Mouse (Mus musculus) stomach, embryonic 14.5 days (tissue): ENCODE data around the gene Cdh13. TPM values are rescaled to one million over a fixed set of nuclear protein-coding genes. Genes with fewer than 3 reads are reported as not detected.

ENCODE experiments used
- ATAC-seq: fragments of 200-750 bp; cut with Nextera tagmentation; 2 replicates; pipeline ENCODE4 v1.8.0; 2017; ENCODE audit warnings: low read depth, moderate TSS enrichment; ENCODE audit not compliant: insufficient number of reproducible peaks, insufficient read depth, low FRiP score
- H3K27ac ChIP-seq: fragments of 300-500 bp; sonication (generic); 2 replicates; pipeline ENCODE4 v1.5.1; 2014; ENCODE audit warnings: mild to moderate bottlenecking, low read length, moderate library complexity, mixed read lengths
- H3K27me3 ChIP-seq: fragments of 300-500 bp; sonication (generic); 2 replicates; pipeline ENCODE4 v1.6.1; 2014; ENCODE audit warnings: low read length, control low read depth, mixed read lengths; ENCODE audit not compliant: control insufficient read depth, insufficient read depth
- H3K36me3 ChIP-seq: fragments of 300-500 bp; sonication (generic); 2 replicates; pipeline ENCODE4 v1.6.1; 2014; ENCODE audit warnings: mild to moderate bottlenecking, control low read depth, low read length, moderate library complexity, mixed read lengths; ENCODE audit not compliant: control insufficient read depth, insufficient read depth
- H3K4me1 ChIP-seq: fragments of 300-500 bp; sonication (generic); 2 replicates; pipeline ENCODE4 v1.6.1; 2014; ENCODE audit warnings: low read length, control low read depth, mixed read lengths; ENCODE audit not compliant: control insufficient read depth, insufficient read depth
- H3K4me2 ChIP-seq: fragments of 300-500 bp; sonication (generic); replicated peaks from 2 replicates; pipeline ENCODE4 v1.6.1; 2014; ENCODE audit warnings: low read depth, low read length, control low read depth
- H3K4me3 ChIP-seq: fragments of 300-500 bp; sonication (generic); 2 replicates; pipeline ENCODE4 v1.5.1; 2014; ENCODE audit warnings: low read depth, low read length, control low read depth
- H3K9ac ChIP-seq: fragments of 300-500 bp; sonication (generic); replicated peaks from 2 replicates; pipeline ENCODE4 v1.6.1; 2014; ENCODE audit warnings: low read depth, mild to moderate bottlenecking, control low read depth, low read length, moderate library complexity, mixed read lengths
- H3K9me3 ChIP-seq: fragments of 300-500 bp; sonication (generic); 2 replicates; pipeline ENCODE4 v1.6.1; 2016; ENCODE audit warnings: low read depth, low read length, control low read depth; ENCODE audit not compliant: control insufficient read depth
- WGBS: fragments of 180-500 bp; shearing (Covaris S2); extraction: QIAGEN DNeasy Blood & Tissue Kit; methylation state at CpG from one replicate; pipeline ENCODE4 v1.1.7; 2014; 5-methylcytosine and 5-hydroxymethylcytosine counted together
- polyA plus RNA-seq: library from polyadenylated mRNA; unstranded; fragments of >200 nt; fragmentation: Nextera tagmentation; extraction: Ambion mirVana; gene quantifications from 2 replicates; pipeline ENCODE4 v1.2.1, GENCODE M21; 2014

Gene Cdh13
- polyA plus RNA-seq, 1 experiment from 2014 or later: 17.6 TPM

DNA sequence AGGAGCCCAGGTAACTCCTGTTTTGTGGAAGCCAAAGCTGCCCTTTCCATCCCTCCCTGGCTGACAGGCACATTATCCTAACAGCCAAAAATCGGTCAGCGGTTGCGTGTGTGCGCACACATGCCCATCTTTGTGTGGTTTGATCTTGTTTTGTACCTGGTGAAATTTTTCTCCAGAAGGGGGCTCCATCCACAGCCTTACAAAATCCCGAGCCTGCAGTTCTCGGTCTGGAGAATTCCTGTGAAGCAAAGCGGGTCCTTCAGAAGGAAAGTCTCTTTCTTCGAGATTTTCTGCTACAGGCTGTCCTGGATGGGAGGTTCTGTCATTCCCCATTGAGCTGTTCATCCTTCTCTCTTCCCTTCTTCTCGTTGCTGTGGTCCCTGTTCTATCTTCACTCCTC, 4.0 kb downstream of the Cdh13 start:
- Histone ChIP-seq H3K4me2 (no peak overlapping the region), H3K27me3 (no peaks in the 10 kb centered on the region), H3K27ac (no peak overlapping the region), H3K9me3 (no peaks in the 10 kb centered on the region), H3K36me3 (no peaks in the 10 kb centered on the region), H3K9ac (no peak overlapping the region), H3K4me3 (no peak overlapping the region), H3K4me1 (peaks cover 8% of the 10 kb centered on the region; the same call in 1 of the 2 replicates)
- 38% methylated on average over 9 of the region's 9 CpGs for WGBS
- ATAC-seq: no peak

DNA sequence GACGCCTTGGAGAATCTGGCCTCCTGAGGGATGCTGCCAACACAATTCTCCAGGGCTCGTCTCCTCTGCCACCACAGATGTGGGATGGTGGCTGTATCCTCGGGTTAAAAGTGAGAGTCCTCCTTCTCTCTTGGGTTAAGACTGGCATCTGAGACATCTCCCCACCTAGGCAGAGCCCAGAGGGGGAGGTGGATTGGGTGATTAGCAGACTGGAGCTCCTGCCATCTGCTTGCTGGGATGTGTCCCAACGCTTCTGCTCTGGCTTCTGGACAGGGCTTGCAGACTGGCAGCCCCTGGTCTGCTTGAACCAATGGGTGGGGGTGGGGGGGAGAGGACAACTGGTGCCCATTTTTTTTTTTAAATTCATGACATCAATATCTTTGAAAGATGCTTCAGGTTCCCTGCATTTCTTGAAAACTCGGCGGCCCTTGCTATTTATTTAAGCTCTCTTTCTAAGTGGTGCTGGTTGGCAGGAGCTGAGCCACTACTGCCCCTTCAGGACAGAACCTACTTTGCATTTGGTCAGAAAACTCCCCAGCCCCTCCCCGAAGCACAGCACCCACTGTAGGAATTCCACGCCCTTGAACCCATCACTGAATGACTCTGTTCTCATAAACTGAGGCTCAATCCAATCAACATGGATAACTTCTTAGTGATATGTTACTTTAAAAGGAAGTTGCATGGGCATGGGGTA, 4.9 kb downstream of the Cdh13 start:
- Histone ChIP-seq H3K4me2 (no peak overlapping the region), H3K27ac (no peak overlapping the region), H3K36me3 (no peaks in the 10 kb centered on the region), H3K27me3 (no peaks in the 10 kb centered on the region), H3K9ac (no peak overlapping the region), H3K9me3 (no peaks in the 10 kb centered on the region), H3K4me3 (no peak overlapping the region), H3K4me1 (peaks cover 8% of the 10 kb centered on the region; the same call in 1 of the 2 replicates)
- ATAC-seq: no peak
- WGBS: 71% methylated on average over 8 of the region's 8 CpGs

DNA sequence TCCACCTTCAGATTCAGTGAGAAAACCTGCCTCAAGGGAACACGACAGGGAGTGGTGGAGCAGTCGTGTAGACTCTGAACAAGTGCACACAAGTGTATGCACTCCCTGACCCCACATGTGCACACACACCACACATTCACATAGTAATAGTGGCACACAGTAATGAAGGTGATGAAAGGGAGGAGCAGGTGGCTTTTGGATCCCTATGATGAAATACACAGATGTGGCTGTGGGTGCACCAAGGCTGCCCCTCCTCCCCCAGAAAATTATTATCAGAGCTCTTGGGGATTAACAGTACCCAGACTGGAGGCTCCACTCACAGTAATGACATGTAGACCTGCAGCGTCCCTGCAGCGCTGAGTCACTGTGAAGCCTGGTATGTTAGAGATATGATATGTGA, 5.6 kb downstream of the Cdh13 start:
- no peak for ATAC-seq
- WGBS: 84% methylated on average over 4 of the region's 4 CpGs
- H3K9me3 ChIP-seq: no peaks in the 10 kb centered on the region
- no peaks in the 10 kb centered on the region for H3K36me3 ChIP-seq
- no peaks in the 10 kb centered on the region for H3K27me3 ChIP-seq
- peaks cover 8% of the 10 kb centered on the region; the same call in 1 of the 2 replicates for H3K4me1 ChIP-seq
- H3K4me2 ChIP-seq: no peak overlapping the region
- H3K27ac ChIP-seq: no peak overlapping the region
- no peak overlapping the region for H3K9ac ChIP-seq
- no peak overlapping the region for H3K4me3 ChIP-seq

DNA sequence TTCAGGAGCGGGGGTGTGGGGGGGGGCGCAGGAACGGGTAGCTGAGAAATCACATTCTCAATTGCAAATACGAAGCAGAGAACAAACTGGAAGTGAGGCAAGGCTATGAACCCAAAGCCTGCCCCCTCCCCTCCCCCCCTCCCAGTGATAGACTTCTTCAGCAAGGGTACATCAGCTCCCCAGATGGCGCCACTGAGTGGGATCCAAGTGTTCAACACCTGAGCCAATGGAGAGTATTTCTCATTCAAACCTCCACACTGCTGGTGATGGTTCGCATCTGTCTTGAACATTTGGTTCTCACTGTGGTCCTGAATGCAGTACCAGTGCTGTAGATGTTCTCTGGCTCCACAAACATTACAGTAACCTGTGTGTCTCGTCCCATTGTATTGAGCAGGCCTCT, 6.0 kb downstream of the Cdh13 start:
- Histone ChIP-seq H3K9ac (no peak overlapping the region), H3K4me2 (no peak overlapping the region), H3K27me3 (no peaks in the 10 kb centered on the region), H3K4me1 (peaks cover 6% of the 10 kb centered on the region; the same call in 1 of the 2 replicates), H3K9me3 (no peaks in the 10 kb centered on the region), H3K27ac (no peak overlapping the region), H3K36me3 (no peaks in the 10 kb centered on the region), H3K4me3 (no peak overlapping the region)
- ATAC-seq: no peak
- 80% methylated on average over 7 of the region's 7 CpGs for WGBS

GRCm38 (mm10) chr8:118290266-118290665, 6.7 kb downstream of the Cdh13 start:
- Histone ChIP-seq H3K9ac (no peak overlapping the region), H3K4me2 (no peak overlapping the region), H3K27ac (peak overlapping the region; percentile 28; the same call in 1 of the 2 replicates), H3K4me1 (peaks cover 3% of the 10 kb centered on the region; the same call in 1 of the 2 replicates), H3K4me3 (no peak overlapping the region), H3K36me3 (no peaks in the 10 kb centered on the region), H3K9me3 (no peaks in the 10 kb centered on the region), H3K27me3 (no peaks in the 10 kb centered on the region)
- ATAC-seq: no peak
- 63% methylated on average over 6 of the region's 6 CpGs for WGBS

GRCm38 (mm10) chr8:118296477-118296876, 12.9 kb downstream of the Cdh13 start:
- WGBS: 95% methylated on average over 5 of the region's 5 CpGs
- Histone ChIP-seq H3K4me1 (no peaks in the 10 kb centered on the region), H3K36me3 (no peaks in the 10 kb centered on the region), H3K4me3 (no peak overlapping the region), H3K27me3 (no peaks in the 10 kb centered on the region), H3K27ac (no peak overlapping the region), H3K9ac (no peak overlapping the region), H3K4me2 (no peak overlapping the region), H3K9me3 (no peaks in the 10 kb centered on the region)
- ATAC-seq: no peak

- Histone ChIP-seq H3K4me1 (no peaks in the 10 kb centered on the region), H3K27ac (no peak overlapping the region), H3K4me3 (no peak overlapping the region), H3K27me3 (no peaks in the 10 kb centered on the region), H3K9ac (no peak overlapping the region), H3K9me3 (no peaks in the 10 kb centered on the region), H3K4me2 (no peak overlapping the region), H3K36me3 (no peaks in the 10 kb centered on the region)
- no peak for ATAC-seq
- 72% methylated on average over 10 of the region's 10 CpGs for WGBS
Measured at GRCm38 (mm10) chr8:118306957-118307356, 23.4 kb downstream of the Cdh13 start.

DNA sequence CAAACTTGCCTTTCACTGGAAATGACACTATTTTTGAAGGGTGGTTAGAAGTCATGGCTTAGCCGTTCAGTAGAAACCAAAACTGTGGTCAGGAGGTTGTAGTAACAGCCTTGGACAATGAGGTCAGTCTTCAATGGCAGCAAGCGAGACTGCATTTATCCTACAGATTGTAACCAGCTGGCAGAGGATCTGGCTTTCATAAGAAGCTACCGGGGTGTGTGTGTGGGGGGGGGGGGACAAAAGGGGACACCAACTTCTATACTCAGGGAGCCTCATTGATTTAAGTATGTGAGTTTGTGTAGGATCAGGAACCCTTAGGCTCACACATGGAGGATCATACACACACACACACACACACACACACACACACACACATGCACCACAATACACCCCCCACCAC, 25.6 kb downstream of the Cdh13 start:
- WGBS: 61% methylated on average over 3 of the region's 3 CpGs
- ATAC-seq: no peak
- no peaks in the 10 kb centered on the region for H3K36me3 ChIP-seq

More for the DNA sequence above, 25.6 kb downstream of the Cdh13 start:
- Histone ChIP-seq H3K4me3 (no peak overlapping the region), H3K9me3 (no peaks in the 10 kb centered on the region), H3K27me3 (no peaks in the 10 kb centered on the region), H3K27ac (no peak overlapping the region), H3K4me2 (no peak overlapping the region), H3K9ac (no peak overlapping the region), H3K4me1 (no peaks in the 10 kb centered on the region)
